Mouse (Mus musculus) hindbrain, embryonic 10.5 days (tissue): Measurements from ENCODE around the gene Capza2. TPM values are rescaled to one million over a fixed set of nuclear protein-coding genes. Genes with fewer than 3 reads are reported as not detected.
A peak's percentile ranks its signal among the peaks of the same experiment; 100 is the strongest.

Source experiments
- DNase-seq: peaks from one replicate; pipeline ENCODE4 v3.0.0-alpha.2; 2017; ENCODE audit warnings: low spot score
- H3K27ac ChIP-seq: fragments of 300-500 bp; sonication (generic); 2 replicates; pipeline ENCODE4 v1.5.1; 2016; ENCODE audit warnings: mild to moderate bottlenecking, moderate library complexity
- H3K27me3 ChIP-seq: fragments of 300-500 bp; sonication (generic); 2 replicates; pipeline ENCODE4 v1.6.1; 2016; ENCODE audit warnings: mild to moderate bottlenecking; ENCODE audit not compliant: poor library complexity, insufficient read depth, severe bottlenecking
- H3K36me3 ChIP-seq: fragments of 300-500 bp; sonication (generic); 2 replicates; pipeline ENCODE4 v1.6.1; 2016; ENCODE audit warnings: mild to moderate bottlenecking, moderate library complexity
- H3K4me1 ChIP-seq: fragments of 300-500 bp; sonication (generic); replicated peaks from 2 replicates; pipeline ENCODE4 v1.6.1; 2016; ENCODE audit warnings: mild to moderate bottlenecking
- H3K4me3 ChIP-seq: fragments of 300-500 bp; sonication (generic); 2 replicates; pipeline ENCODE4 v1.5.1; 2016; ENCODE audit warnings: mild to moderate bottlenecking, moderate library complexity
- H3K9me3 ChIP-seq: fragments of 300-500 bp; sonication (generic); 2 replicates; pipeline ENCODE4 v1.6.1; 2016; ENCODE audit warnings: mild to moderate bottlenecking, moderate library complexity
- WGBS: fragments of 180-500 bp; shearing (Covaris S2); methylation state at CpG from one replicate; pipeline ENCODE4 v1.1.7; 2016; 5-methylcytosine and 5-hydroxymethylcytosine counted together
- polyA plus RNA-seq: library from polyadenylated mRNA; unstranded; fragments of >200 nt; fragmentation: Nextera tagmentation; extraction: Ambion mirVana; gene quantifications from 2 replicates; pipeline ENCODE4 v1.2.1, GENCODE M21; 2016

Gene Capza2
- polyA plus RNA-seq = 172 and 213 TPM in 2 replicates

DNA sequence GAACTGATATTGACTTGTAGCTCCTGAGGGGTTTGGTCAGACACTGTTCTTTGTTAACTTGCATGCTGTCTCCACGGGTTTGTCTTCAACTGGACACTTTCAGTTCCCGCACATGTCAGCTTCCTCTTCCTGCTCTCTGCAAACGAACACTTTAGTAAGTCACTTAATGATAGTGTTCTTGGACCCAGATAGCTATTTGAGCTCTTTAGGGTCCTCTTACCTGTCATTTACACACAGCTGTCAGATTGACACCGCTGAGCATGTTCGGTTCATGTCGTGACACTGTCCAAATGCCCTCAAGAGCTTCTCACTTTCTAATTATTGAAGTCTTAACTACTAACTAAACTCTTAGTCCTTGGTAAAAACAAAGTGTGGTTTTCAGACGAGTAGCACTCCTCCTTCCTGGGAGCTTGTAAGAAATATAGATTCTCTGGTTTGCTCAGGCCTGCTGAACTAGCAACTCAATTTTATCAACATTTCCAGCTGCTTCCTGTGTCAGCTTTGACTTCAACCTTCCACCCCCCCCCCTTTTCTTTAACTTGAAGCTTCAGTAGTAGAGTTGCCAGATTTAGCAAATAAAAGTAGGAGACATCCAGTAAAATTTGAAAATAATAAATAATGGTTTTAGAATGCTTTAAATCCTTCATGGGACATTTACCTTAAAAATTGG lies at the start of gene Capza2:
Gene Capza2 (plus strand): TSS at position 620 of the 670 bp plus-strand sequence.
- no peak for DNase-seq
- peaks cover 2% of the 10 kb centered on the region; the same call in 1 of the 2 replicates for H3K9me3 ChIP-seq
- H3K4me1 ChIP-seq = peaks cover 18% of the 10 kb centered on the region
- WGBS = 85% methylated on average over 7 of the region's 7 CpGs
- H3K36me3 ChIP-seq = peaks cover 3% of the 10 kb centered on the region
- H3K4me3 ChIP-seq = peak within 1 kb of the TSS; percentile 91
- no peaks in the 10 kb centered on the region; the same call in 1 of the 2 replicates for H3K27me3 ChIP-seq
- H3K27ac ChIP-seq = peak within 1 kb of the TSS; percentile 98

GRCm38 (mm10) chr6:17589049-17589952 lies 46.7 kb upstream of the Capza2 start:
- peaks cover 6% of the 10 kb centered on the region for H3K4me1 ChIP-seq
- 0 out of 2 replicates have a peak, but pooled peaks cover 5% of the 10 kb centered on the region for H3K9me3 ChIP-seq
- no peaks in the 10 kb centered on the region for H3K27me3 ChIP-seq
- H3K36me3 ChIP-seq = no peaks in the 10 kb centered on the region
- H3K27ac ChIP-seq = no peak overlapping the region
- peak; percentile 70 for DNase-seq
- no peak overlapping the region for H3K4me3 ChIP-seq
- WGBS = 35% methylated on average over 16 of the region's 16 CpGs

DNA sequence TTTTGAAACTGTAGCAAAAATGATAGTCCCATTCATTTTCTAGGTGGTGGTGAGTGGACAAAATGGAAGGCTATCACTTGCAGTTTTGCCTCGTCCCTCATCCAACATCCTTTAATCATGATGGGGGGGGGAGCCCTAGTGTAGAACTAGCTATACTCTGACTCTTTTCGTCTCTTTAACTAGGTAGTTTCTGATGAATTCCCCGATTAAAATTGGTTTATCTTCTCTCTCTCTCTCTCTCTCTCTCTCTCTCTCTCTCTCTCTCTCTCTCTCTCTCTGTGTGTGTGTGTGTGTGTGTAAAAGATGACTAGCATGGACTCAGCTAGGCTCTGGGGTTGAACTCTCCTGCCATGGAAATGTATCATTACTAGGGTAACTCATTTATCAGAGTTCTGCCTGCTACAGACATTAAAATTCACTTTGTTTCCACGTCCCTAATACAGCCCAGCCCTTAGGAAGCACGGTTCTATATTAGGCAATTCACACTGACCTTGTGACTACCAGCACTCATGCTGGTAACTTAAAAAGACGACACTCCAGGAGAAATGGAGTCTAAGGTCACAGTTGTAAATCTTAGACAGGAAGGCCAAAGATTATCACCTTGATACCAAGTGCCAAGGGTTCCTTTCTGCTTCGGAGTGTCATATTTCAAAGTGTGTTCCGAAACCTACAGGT lies 45.9 kb upstream of the Capza2 start:
- Histone ChIP-seq H3K4me3 (no peak overlapping the region), H3K27me3 (no peaks in the 10 kb centered on the region), H3K27ac (no peak overlapping the region), H3K36me3 (no peaks in the 10 kb centered on the region), H3K9me3 (0 out of 2 replicates have a peak, but pooled peaks cover 5% of the 10 kb centered on the region), H3K4me1 (peaks cover 6% of the 10 kb centered on the region)
- DNase-seq = no peak
- WGBS = 61% methylated on average over 8 of the region's 8 CpGs

- H3K27ac ChIP-seq = no peak overlapping the region
- WGBS = 91% methylated on average over 2 of the region's 2 CpGs
- DNase-seq = no peak
- H3K27me3 ChIP-seq = no peaks in the 10 kb centered on the region
- H3K9me3 ChIP-seq = 0 out of 2 replicates have a peak, but pooled peaks cover 8% of the 10 kb centered on the region
- peaks cover 6% of the 10 kb centered on the region for H3K4me1 ChIP-seq
- no peaks in the 10 kb centered on the region for H3K36me3 ChIP-seq
- H3K4me3 ChIP-seq = no peak overlapping the region
Observed at GRCm38 (mm10) chr6:17593971-17594370, 42.1 kb upstream of the Capza2 start.

DNA sequence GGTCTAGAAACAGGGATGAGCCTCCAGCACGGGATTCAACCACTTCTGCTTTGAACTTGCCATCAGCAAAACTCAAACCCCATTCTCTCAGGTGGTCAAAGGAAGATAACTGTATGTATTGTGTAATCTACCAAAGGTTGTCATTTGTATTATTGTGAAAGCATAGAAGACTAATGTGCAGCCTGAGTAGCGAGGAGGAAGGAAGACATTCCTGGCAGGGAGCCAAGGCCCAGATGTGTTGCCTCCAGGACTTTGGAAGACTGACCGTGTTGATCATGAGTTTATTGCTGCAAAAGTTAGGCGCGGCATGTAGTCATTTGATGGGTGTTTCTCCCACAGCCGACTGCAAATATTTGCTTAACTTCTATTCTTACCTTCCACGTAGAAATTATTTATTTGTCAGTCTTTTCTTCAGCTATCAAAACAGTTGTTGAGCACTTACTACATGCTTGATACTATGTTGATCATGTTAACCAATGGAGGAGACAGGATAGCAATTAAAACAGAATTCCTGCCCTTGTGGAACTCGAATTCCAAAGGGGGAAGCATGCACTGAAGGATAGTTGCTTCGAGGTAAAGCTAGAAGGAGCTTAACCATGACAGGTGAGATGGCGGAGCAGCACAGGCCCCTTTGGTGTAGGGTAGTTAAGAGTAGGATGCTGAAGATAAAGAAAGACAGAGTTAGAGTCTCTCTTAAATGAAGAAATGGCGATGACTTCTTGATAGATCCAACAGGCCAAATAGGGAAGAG lies 40.1 kb upstream of the Capza2 start:
- WGBS = 87% methylated on average over 11 of the region's 11 CpGs
- no peaks in the 10 kb centered on the region for H3K4me1 ChIP-seq
- 0 out of 2 replicates have a peak, but pooled peaks cover 8% of the 10 kb centered on the region for H3K9me3 ChIP-seq
- no peaks in the 10 kb centered on the region for H3K36me3 ChIP-seq
- no peak overlapping the region for H3K4me3 ChIP-seq
- no peak for DNase-seq
- H3K27me3 ChIP-seq = no peaks in the 10 kb centered on the region
- no peak overlapping the region for H3K27ac ChIP-seq

GRCm38 (mm10) chr6:17599373-17599772 lies 36.7 kb upstream of the Capza2 start:
- no peak overlapping the region for H3K4me3 ChIP-seq
- 89% methylated on average over 5 of the region's 5 CpGs for WGBS

GRCm38 (mm10) chr6:17601526-17601925 lies 34.5 kb upstream of the Capza2 start:
- Histone ChIP-seq H3K36me3 (no peaks in the 10 kb centered on the region), H3K27ac (no peak overlapping the region), H3K4me1 (no peaks in the 10 kb centered on the region), H3K27me3 (no peaks in the 10 kb centered on the region), H3K4me3 (no peak overlapping the region), H3K9me3 (0 out of 2 replicates have a peak, but pooled peaks cover 4% of the 10 kb centered on the region)
- no peak for DNase-seq
- WGBS = 68% methylated on average over 2 of the region's 2 CpGs

More at GRCm38 (mm10) chr6:17599373-17599772, 36.7 kb upstream of the Capza2 start:
- Histone ChIP-seq H3K27ac (no peak overlapping the region), H3K4me1 (no peaks in the 10 kb centered on the region), H3K9me3 (0 out of 2 replicates have a peak, but pooled peaks cover 4% of the 10 kb centered on the region), H3K36me3 (no peaks in the 10 kb centered on the region), H3K27me3 (no peaks in the 10 kb centered on the region)
- DNase-seq = no peak

DNA sequence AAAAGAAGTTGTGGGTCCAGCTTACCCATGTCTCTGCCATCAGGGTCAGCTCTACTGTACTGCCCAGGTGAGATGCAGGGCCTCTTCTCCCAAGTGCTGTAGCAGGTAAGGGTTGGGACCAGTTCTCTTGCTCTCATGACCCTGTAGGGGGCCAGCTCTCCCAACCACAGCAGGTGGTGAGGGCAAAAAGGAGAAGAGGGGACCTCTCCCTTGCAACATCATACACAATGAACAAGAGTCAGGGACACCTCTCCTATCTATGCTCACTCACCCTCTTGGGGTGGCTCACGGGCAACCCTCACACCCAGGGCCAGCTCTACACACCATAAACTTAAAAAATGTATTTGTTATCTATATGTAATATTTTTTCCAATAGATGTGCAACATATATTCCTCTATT lies 29.1 kb upstream of the Capza2 start:
- 87% methylated on average over 1 of the region's 1 CpGs for WGBS
- DNase-seq = no peak
- H3K4me1 ChIP-seq = no peaks in the 10 kb centered on the region

DNA sequence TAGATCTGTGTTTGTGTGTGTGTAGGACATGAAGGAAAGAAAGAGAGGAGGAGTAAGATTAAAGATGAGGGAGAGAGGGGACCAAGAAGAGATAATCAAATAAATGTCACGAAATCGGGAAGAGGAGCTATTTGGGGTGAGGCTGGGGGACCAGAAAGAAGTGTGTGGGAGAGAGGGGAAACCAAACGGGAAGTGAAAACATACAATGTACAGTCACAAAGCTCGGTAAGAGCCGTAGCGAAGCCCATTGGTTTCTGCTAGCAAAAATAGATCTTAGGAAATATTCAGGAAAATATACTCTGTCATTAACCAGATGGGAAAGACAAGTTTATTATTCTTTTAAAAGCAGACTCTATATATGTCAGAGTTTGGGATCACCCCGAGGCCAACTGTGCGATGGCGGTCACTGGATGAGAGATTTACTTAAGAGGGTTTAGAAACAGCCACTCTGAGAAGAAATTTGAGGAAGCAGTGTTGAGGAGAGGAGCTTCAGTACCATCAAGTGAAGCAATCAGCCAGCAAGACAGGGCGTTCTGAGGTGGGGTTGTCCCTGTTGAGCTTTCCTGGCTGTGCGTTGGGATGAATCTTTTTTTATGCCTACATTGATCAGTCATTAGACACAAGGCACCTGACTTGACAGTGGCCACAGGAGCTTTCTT lies 24.6 kb upstream of the Capza2 start:
- Histone ChIP-seq H3K4me3 (no peak overlapping the region), H3K4me1 (no peaks in the 10 kb centered on the region), H3K27ac (no peak overlapping the region), H3K36me3 (no peaks in the 10 kb centered on the region), H3K9me3 (no peaks in the 10 kb centered on the region), H3K27me3 (no peaks in the 10 kb centered on the region)
- WGBS = 92% methylated on average over 11 of the region's 11 CpGs
- DNase-seq = no peak

More for the DNA sequence above, 29.1 kb upstream of the Capza2 start:
- H3K9me3 ChIP-seq = no peaks in the 10 kb centered on the region
- H3K4me3 ChIP-seq = no peak overlapping the region
- no peaks in the 10 kb centered on the region for H3K36me3 ChIP-seq
- H3K27me3 ChIP-seq = no peaks in the 10 kb centered on the region
- H3K27ac ChIP-seq = no peak overlapping the region

- Histone ChIP-seq H3K27me3 (no peaks in the 10 kb centered on the region), H3K36me3 (no peaks in the 10 kb centered on the region), H3K9me3 (no peaks in the 10 kb centered on the region), H3K27ac (no peak overlapping the region), H3K4me1 (no peaks in the 10 kb centered on the region), H3K4me3 (no peak overlapping the region)
- WGBS = 88% methylated on average over 4 of the region's 4 CpGs
- no peak for DNase-seq
Observed at GRCm38 (mm10) chr6:17612652-17613051, 23.4 kb upstream of the Capza2 start.

- 91% methylated on average over 4 of the region's 4 CpGs for WGBS
- H3K36me3 ChIP-seq = no peaks in the 10 kb centered on the region
- H3K9me3 ChIP-seq = no peaks in the 10 kb centered on the region
- H3K4me3 ChIP-seq = no peak overlapping the region
- no peak for DNase-seq
- H3K27ac ChIP-seq = no peak overlapping the region
- no peaks in the 10 kb centered on the region for H3K4me1 ChIP-seq
- no peaks in the 10 kb centered on the region for H3K27me3 ChIP-seq
Observed at GRCm38 (mm10) chr6:17620823-17621222, 15.2 kb upstream of the Capza2 start.
